Mouse (Mus musculus) lung, embryonic 14.5 days (tissue): ENCODE data around the gene Slit3. TPM values are rescaled to one million over a fixed set of nuclear protein-coding genes. Genes with fewer than 3 reads are reported as not detected.

Experiments used
- ATAC-seq: fragments of 200-750 bp; cut with Nextera tagmentation; 2 replicates; pipeline ENCODE4 v1.8.0; 2017; ENCODE audit warnings: mild to moderate bottlenecking, moderate TSS enrichment, moderate library complexity; ENCODE audit not compliant: insufficient read depth
- DNase-seq: peaks from one replicate; pipeline ENCODE4 v3.0.0-alpha.2; 2015
- H3K27ac ChIP-seq: fragments of 300-500 bp; sonication (generic); 2 replicates; pipeline ENCODE4 v1.5.1; 2014; ENCODE audit warnings: low read depth, mild to moderate bottlenecking, moderate library complexity
- H3K27me3 ChIP-seq: fragments of 300-500 bp; sonication (generic); 2 replicates; pipeline ENCODE4 v1.6.1; 2014; ENCODE audit warnings: low read length, control low read depth; ENCODE audit not compliant: insufficient read depth
- H3K36me3 ChIP-seq: fragments of 300-500 bp; sonication (generic); 2 replicates; pipeline ENCODE4 v1.6.1; 2014; ENCODE audit warnings: control low read depth; ENCODE audit not compliant: insufficient read depth
- H3K4me1 ChIP-seq: fragments of 300-500 bp; sonication (generic); 2 replicates; pipeline ENCODE4 v1.6.1; 2014; ENCODE audit warnings: antibody characterized with exemption, control low read depth; ENCODE audit not compliant: insufficient read depth
- H3K4me2 ChIP-seq: fragments of 300-500 bp; sonication (generic); 2 replicates; pipeline ENCODE4 v1.6.1; 2014; ENCODE audit warnings: mild to moderate bottlenecking
- H3K4me3 ChIP-seq: fragments of 300-500 bp; sonication (generic); 2 replicates; pipeline ENCODE4 v1.5.1; 2014; ENCODE audit warnings: low read depth, low read length
- H3K9ac ChIP-seq: fragments of 300-500 bp; sonication (generic); 2 replicates; pipeline ENCODE4 v1.6.1; 2014
- H3K9me3 ChIP-seq: fragments of 300-500 bp; sonication (generic); 2 replicates; pipeline ENCODE4 v1.6.1; 2016; ENCODE audit warnings: low read depth, low read length, control low read depth
- CTCF ChIP-seq: IDR thresholded peaks from 2 replicates; pipeline ENCODE4 v1.5.1; 2016; ENCODE audit warnings: antibody characterized with exemption, low read depth
- WGBS: fragments of 180-500 bp; shearing (Covaris S2); extraction: QIAGEN DNeasy Blood & Tissue Kit; methylation state at CpG from one replicate; pipeline ENCODE4 v1.1.7; 2014; 5-methylcytosine and 5-hydroxymethylcytosine counted together
- polyA plus RNA-seq: library from polyadenylated mRNA; unstranded; fragments of >200 nt; fragmentation: Nextera tagmentation; extraction: Ambion mirVana; gene quantifications from 2 replicates; pipeline ENCODE4 v1.2.1, GENCODE M21; 2014

Gene Slit3
- polyA plus RNA-seq, 1 experiment from 2014 or later: 37.3 TPM

DNA sequence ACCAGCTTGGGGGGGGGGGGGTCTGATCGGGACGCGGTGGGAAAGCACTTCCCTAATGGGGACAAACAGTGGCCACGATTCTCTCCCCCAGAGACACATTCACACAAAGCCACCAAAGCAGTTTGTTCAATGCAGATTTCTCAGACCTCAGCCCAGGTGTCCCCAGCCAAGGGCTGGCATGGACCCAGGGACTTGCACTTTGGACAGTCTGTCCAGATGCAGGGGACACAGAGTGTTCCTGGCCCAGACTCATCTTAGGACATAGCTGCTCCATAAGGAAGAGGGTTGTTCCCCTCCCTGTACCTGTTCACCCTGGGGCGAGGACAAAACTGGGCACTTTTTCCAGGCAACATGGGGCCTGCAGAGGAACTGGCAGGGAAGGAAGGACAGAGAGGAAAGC is 577.9 kb downstream of the Slit3 start:
- no peak for DNase-seq
- WGBS: 87% methylated on average over 5 of the region's 5 CpGs
- no peaks in the 10 kb centered on the region for H3K4me1 ChIP-seq
- no peak for TF ChIP-seq CTCF
- ATAC-seq: no peak
- no peaks in the 10 kb centered on the region for H3K27me3 ChIP-seq
- no peaks in the 10 kb centered on the region; the same call in 1 of the 2 replicates for H3K9me3 ChIP-seq
- H3K27ac ChIP-seq: no peak overlapping the region
- peaks cover 7% of the 10 kb centered on the region; the same call in 1 of the 2 replicates for H3K36me3 ChIP-seq
- H3K4me3 ChIP-seq: no peak overlapping the region
- H3K4me2 ChIP-seq: no peak overlapping the region
- no peak overlapping the region for H3K9ac ChIP-seq

DNA sequence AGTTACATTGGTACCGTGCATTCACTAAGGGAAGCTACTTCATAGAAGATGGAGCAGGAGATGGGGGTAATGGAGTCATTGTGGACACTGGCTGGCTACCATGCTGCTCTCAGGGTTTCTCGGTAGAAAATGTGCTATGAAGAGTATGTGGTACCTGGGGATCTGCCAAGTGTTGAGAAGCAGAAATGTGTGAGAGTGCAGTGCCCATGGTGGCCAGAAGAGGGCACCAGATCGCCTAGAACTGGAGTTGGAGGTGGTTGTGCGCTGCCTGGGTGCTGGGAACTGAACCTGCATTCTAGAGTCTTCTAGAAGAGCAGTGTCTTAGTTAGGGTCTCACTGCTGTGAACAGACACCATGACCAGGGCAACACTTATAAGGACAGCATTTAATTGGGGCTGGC is 582.4 kb downstream of the Slit3 start:
- H3K4me3 ChIP-seq: no peak overlapping the region
- H3K27ac ChIP-seq: no peak overlapping the region
- no peak overlapping the region for H3K9ac ChIP-seq
- DNase-seq (no peak), ATAC-seq (no peak)
- no peaks in the 10 kb centered on the region; the same call in 1 of the 2 replicates for H3K9me3 ChIP-seq
- peak; percentile 59 for TF ChIP-seq CTCF
- peaks cover 14% of the 10 kb centered on the region; the same call in 1 of the 2 replicates for H3K36me3 ChIP-seq
- H3K27me3 ChIP-seq: no peaks in the 10 kb centered on the region
- no peak overlapping the region for H3K4me2 ChIP-seq
- H3K4me1 ChIP-seq: no peaks in the 10 kb centered on the region
- WGBS: 78% methylated on average over 4 of the region's 4 CpGs

- no peak overlapping the region for H3K27ac ChIP-seq
- H3K9me3 ChIP-seq: no peaks in the 10 kb centered on the region; the same call in 1 of the 2 replicates
- no peak overlapping the region for H3K4me2 ChIP-seq
- H3K27me3 ChIP-seq: no peaks in the 10 kb centered on the region
- 93% methylated on average over 13 of the region's 13 CpGs for WGBS
- no peaks in the 10 kb centered on the region for H3K4me1 ChIP-seq
- DNase-seq (no peak), ATAC-seq (no peak)
- no peak overlapping the region for H3K4me3 ChIP-seq
- peaks cover 18% of the 10 kb centered on the region; the same call in 1 of the 2 replicates for H3K36me3 ChIP-seq
- no peak overlapping the region for H3K9ac ChIP-seq
- no peak for TF ChIP-seq CTCF
These were observed 583.4 kb downstream of the Slit3 start for GRCm38 (mm10) chr11:35704381-35704780.

GRCm38 (mm10) chr11:35704927-35705326 is 583.9 kb downstream of the Slit3 start:
- Histone ChIP-seq H3K4me2 (no peak overlapping the region), H3K36me3 (peaks cover 18% of the 10 kb centered on the region; the same call in 1 of the 2 replicates), H3K27me3 (no peaks in the 10 kb centered on the region), H3K27ac (no peak overlapping the region), H3K4me1 (no peaks in the 10 kb centered on the region), H3K9me3 (no peaks in the 10 kb centered on the region; the same call in 1 of the 2 replicates), H3K9ac (no peak overlapping the region), H3K4me3 (no peak overlapping the region)
- ATAC-seq: no peak
- no peak for DNase-seq
- no peak for TF ChIP-seq CTCF
- 89% methylated on average over 5 of the region's 5 CpGs for WGBS

GRCm38 (mm10) chr11:35707431-35707830 is 586.4 kb downstream of the Slit3 start:
- no peak overlapping the region for H3K4me3 ChIP-seq
- peaks cover 18% of the 10 kb centered on the region; the same call in 1 of the 2 replicates for H3K36me3 ChIP-seq
- H3K27me3 ChIP-seq: no peaks in the 10 kb centered on the region
- no peaks in the 10 kb centered on the region; the same call in 1 of the 2 replicates for H3K9me3 ChIP-seq
- no peak overlapping the region for H3K27ac ChIP-seq
- H3K4me2 ChIP-seq: no peak overlapping the region
- TF ChIP-seq CTCF: no peak
- H3K9ac ChIP-seq: no peak overlapping the region
- DNase-seq (no peak), ATAC-seq (no peak)
- WGBS: 87% methylated on average over 12 of the region's 12 CpGs
- H3K4me1 ChIP-seq: no peaks in the 10 kb centered on the region

DNA sequence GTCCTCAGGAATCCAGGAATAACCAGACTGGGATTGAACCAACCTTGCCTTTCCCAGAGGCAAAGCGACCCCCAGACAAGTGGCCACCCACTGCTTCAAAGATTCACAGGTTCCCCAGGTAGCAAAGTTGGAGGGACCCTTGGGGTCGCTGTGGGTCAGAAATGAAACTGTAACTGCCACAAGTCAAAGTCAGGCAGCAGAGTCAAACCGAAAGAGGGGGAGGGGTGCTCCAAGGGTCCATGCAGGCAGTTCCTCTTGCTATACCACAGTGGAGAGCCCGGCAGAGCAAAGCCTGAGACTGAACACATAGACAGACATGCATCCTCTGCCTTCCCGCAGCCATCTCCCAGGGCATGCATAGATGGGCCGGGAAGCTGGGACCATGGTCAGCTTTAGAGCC is 590.3 kb downstream of the Slit3 start:
- H3K27me3 ChIP-seq: no peaks in the 10 kb centered on the region
- no peak for TF ChIP-seq CTCF
- peaks cover 5% of the 10 kb centered on the region; the same call in 1 of the 2 replicates for H3K36me3 ChIP-seq
- H3K9ac ChIP-seq: no peak overlapping the region
- WGBS: 77% methylated on average over 6 of the region's 6 CpGs
- no peak overlapping the region for H3K27ac ChIP-seq
- H3K4me3 ChIP-seq: no peak overlapping the region
- no peak overlapping the region for H3K4me2 ChIP-seq
- H3K4me1 ChIP-seq: no peaks in the 10 kb centered on the region
- no peaks in the 10 kb centered on the region for H3K9me3 ChIP-seq
- no peak for ATAC-seq
- no peak for DNase-seq

DNA sequence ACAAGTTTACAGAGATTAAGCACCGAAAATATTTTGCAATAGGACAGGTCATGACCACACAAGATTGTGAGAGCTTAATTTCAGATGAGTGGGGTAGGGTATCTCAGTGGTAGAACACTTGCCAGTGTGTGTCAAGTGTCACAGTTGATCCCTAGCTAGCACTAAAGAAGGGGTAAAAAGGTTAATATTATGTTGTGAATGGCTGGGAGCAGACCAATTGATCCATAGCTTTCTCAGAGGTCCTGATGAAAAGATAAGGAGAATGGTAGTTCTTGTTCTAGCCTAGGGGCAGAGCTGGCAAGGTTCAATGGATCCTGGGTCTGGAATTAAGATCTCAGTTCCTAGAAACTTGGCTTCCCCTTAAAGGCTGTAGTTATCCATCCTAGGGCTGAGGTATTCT is 597.9 kb downstream of the Slit3 start:
- no peaks in the 10 kb centered on the region for H3K36me3 ChIP-seq

More for the DNA sequence above, 597.9 kb downstream of the Slit3 start:
- no peaks in the 10 kb centered on the region for H3K9me3 ChIP-seq
- H3K4me3 ChIP-seq: no peak overlapping the region
- H3K27ac ChIP-seq: no peak overlapping the region
- no peak for TF ChIP-seq CTCF
- H3K27me3 ChIP-seq: no peaks in the 10 kb centered on the region
- DNase-seq: no peak
- H3K4me1 ChIP-seq: no peaks in the 10 kb centered on the region
- H3K4me2 ChIP-seq: no peak overlapping the region
- ATAC-seq: no peak
- H3K9ac ChIP-seq: no peak overlapping the region
- 68% methylated on average over 1 of the region's 1 CpGs for WGBS
